Mouse (Mus musculus): ENCODE results near the gene Arl13b. TPM values are rescaled to one million over a fixed set of nuclear protein-coding genes. Genes with fewer than 3 reads are reported as not detected.

Arl13b gene
- polyA plus RNA-seq, 1 experiment = 0.11 TPM

- H3K27me3 ChIP-seq (ENCODE audit: control insufficient read depth) = no peaks in the 10 kb centered on the region
- H3K9me3 ChIP-seq (ENCODE audit: control insufficient read depth, low read length) = no peaks in the 10 kb centered on the region
- H3K4me3 ChIP-seq (replicated peaks) = no peak overlapping the region
- H3K4me1 ChIP-seq (ENCODE audit: control insufficient read depth) = no peaks in the 10 kb centered on the region; the same call in 1 of the 2 replicates
- H3K36me3 ChIP-seq (ENCODE audit: control insufficient read depth) = peaks cover 8% of the 10 kb centered on the region
- TF ChIP-seq TAL1 (IDR thresholded peaks at IDR 0.05; ENCODE audit: low read length) = no peak
- TF ChIP-seq GATA1 (IDR thresholded peaks at IDR 0.05; ENCODE audit: low read length) = no peak
These were observed 47.4 kb downstream of the Arl13b start for GRCm38 (mm10) chr16:62799426-62799825.

- Histone ChIP-seq H3K36me3 (ENCODE audit: control insufficient read depth) (peaks cover 8% of the 10 kb centered on the region), H3K9me3 (ENCODE audit: control insufficient read depth, low read length) (no peaks in the 10 kb centered on the region), H3K27me3 (ENCODE audit: control insufficient read depth) (no peaks in the 10 kb centered on the region), H3K4me1 (ENCODE audit: control insufficient read depth) (no peaks in the 10 kb centered on the region; the same call in 1 of the 2 replicates), H3K4me3 (replicated peaks) (no peak overlapping the region)
- TF ChIP-seq TAL1 (IDR thresholded peaks at IDR 0.05; ENCODE audit: low read length) = no peak
- TF ChIP-seq GATA1 (IDR thresholded peaks at IDR 0.05; ENCODE audit: low read length) = no peak
These were observed 48.0 kb downstream of the Arl13b start for GRCm38 (mm10) chr16:62798808-62799207.

GRCm38 (mm10) chr16:62796608-62797007, 50.2 kb downstream of the Arl13b start:
- Histone ChIP-seq H3K4me3 (replicated peaks) (no peak overlapping the region), H3K4me1 (ENCODE audit: control insufficient read depth) (no peaks in the 10 kb centered on the region; the same call in 1 of the 2 replicates), H3K27me3 (ENCODE audit: control insufficient read depth) (no peaks in the 10 kb centered on the region), H3K36me3 (ENCODE audit: control insufficient read depth) (peaks cover 6% of the 10 kb centered on the region), H3K9me3 (ENCODE audit: control insufficient read depth, low read length) (no peaks in the 10 kb centered on the region)
- TF ChIP-seq GATA1 (IDR thresholded peaks at IDR 0.05; ENCODE audit: low read length) (no peak), TAL1 (IDR thresholded peaks at IDR 0.05; ENCODE audit: low read length) (no peak)

DNA sequence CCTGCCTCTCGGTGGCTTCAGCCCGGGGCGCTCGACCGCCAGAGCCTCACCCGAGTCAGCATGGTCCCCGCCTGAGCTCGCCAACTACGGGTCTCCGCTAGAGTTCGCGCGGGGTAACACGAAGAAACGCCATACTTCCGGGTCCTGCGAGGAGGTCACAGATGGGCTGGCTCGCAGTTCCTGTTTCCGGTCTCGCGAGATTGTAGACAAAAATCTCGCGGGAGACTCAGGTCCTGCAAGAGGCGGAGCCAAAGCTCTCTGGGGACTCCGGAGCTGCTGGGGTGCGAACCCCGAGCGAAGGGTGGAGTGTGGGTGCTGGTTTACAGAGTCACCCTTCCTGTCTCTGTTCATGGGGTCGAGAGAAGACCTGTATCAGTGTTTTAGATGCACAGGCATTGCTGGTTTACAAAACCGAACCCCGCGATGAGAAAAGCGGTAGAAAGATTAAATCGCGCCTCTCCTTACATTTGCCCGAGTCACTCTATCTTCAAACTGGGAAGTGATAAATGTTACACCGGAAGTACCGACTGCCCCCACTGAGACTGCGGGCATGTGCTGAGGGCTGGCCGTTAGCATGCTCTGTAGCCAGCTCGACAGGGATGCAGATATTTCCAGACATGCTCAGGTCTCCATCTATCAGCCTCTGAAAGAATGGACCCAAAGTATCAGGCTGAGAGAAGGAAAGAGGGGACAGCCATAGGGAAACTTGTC, 60.1 kb downstream of the Arl13b start, which contains the start of gene Nsun3:
Gene Nsun3 (minus strand): TSS at position 198 of the 711 bp plus-strand sequence.
- peaks cover 23% of the 10 kb centered on the region for H3K4me1 ChIP-seq (ENCODE audit: control insufficient read depth)
- H3K4me3 ChIP-seq (replicated peaks) = peak within 1 kb of the TSS; percentile 88
- peaks cover 17% of the 10 kb centered on the region for H3K36me3 ChIP-seq (ENCODE audit: control insufficient read depth)
- no peaks in the 10 kb centered on the region for H3K27me3 ChIP-seq (ENCODE audit: control insufficient read depth)
- H3K9me3 ChIP-seq (ENCODE audit: control insufficient read depth, low read length) = no peaks in the 10 kb centered on the region
- TF ChIP-seq GATA1 (IDR thresholded peaks at IDR 0.05; ENCODE audit: low read length) (no peak), TAL1 (IDR thresholded peaks at IDR 0.05; ENCODE audit: low read length) (no peak)

DNA sequence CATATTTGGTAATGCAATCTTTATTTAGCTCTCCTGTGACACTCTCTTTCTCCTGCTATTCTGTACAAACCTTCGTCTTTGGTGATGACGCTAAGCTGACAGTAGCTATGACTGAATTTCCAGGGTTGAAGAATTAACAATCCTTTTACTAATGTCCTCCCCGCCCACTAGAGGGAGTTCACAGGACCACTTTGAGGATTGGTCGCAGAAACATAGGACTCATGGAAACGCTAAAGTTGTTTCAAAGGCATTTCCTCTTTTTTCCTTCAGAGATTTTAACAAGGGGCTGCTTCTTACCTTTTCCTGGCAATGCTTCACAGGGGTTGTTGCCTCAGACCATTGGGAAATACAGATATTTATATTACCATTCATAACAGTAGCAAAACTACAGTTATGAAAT, 64.6 kb downstream of the Arl13b start:
- H3K36me3 ChIP-seq (ENCODE audit: control insufficient read depth) = peaks cover 25% of the 10 kb centered on the region
- H3K27me3 ChIP-seq (ENCODE audit: control insufficient read depth) = no peaks in the 10 kb centered on the region
- H3K4me3 ChIP-seq (replicated peaks) = no peak overlapping the region
- H3K9me3 ChIP-seq (ENCODE audit: control insufficient read depth, low read length) = no peaks in the 10 kb centered on the region
- TF ChIP-seq GATA1 (IDR thresholded peaks at IDR 0.05; ENCODE audit: low read length) (no peak), TAL1 (IDR thresholded peaks at IDR 0.05; ENCODE audit: low read length) (no peak)
- H3K4me1 ChIP-seq (ENCODE audit: control insufficient read depth) = peaks cover 19% of the 10 kb centered on the region

DNA sequence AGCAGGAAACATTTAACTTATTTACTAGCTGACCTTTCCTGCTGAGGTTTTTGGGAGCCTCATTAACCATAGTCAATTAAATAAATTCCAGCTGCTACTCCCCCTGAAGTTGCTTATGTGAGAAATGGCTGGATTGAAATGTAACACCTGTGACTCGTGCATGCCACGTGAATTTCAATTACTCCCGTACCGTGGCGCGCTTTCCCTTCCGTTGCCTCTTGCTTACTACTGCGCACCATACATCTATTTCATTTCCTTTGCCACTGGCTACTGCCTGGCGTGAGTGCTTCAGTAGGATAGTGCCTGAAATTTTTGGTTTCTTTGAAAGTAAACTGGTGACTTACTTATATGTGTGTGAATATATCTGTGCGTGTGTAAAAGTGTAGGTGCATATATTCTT, 68.6 kb downstream of the Arl13b start:
- Histone ChIP-seq H3K36me3 (ENCODE audit: control insufficient read depth) (peaks cover 26% of the 10 kb centered on the region), H3K4me1 (ENCODE audit: control insufficient read depth) (no peaks in the 10 kb centered on the region), H3K9me3 (ENCODE audit: control insufficient read depth, low read length) (no peaks in the 10 kb centered on the region), H3K27me3 (ENCODE audit: control insufficient read depth) (no peaks in the 10 kb centered on the region), H3K4me3 (replicated peaks) (no peak overlapping the region)
- TF ChIP-seq TAL1 (IDR thresholded peaks at IDR 0.05; ENCODE audit: low read length) (no peak), GATA1 (IDR thresholded peaks at IDR 0.05; ENCODE audit: low read length) (no peak)

- no peaks in the 10 kb centered on the region for H3K27me3 ChIP-seq (ENCODE audit: control insufficient read depth)
- H3K4me1 ChIP-seq (ENCODE audit: control insufficient read depth) = no peaks in the 10 kb centered on the region
- H3K36me3 ChIP-seq (ENCODE audit: control insufficient read depth) = peaks cover 16% of the 10 kb centered on the region
- TF ChIP-seq GATA1 (IDR thresholded peaks at IDR 0.05; ENCODE audit: low read length) (no peak), TAL1 (IDR thresholded peaks at IDR 0.05; ENCODE audit: low read length) (no peak)
- H3K9me3 ChIP-seq (ENCODE audit: control insufficient read depth, low read length) = no peaks in the 10 kb centered on the region
- no peak overlapping the region for H3K4me3 ChIP-seq (replicated peaks)
These were observed 70.8 kb downstream of the Arl13b start for GRCm38 (mm10) chr16:62776034-62776433.

GRCm38 (mm10) chr16:62773462-62773861, 73.4 kb downstream of the Arl13b start:
- H3K36me3 ChIP-seq (ENCODE audit: control insufficient read depth) = peaks cover 20% of the 10 kb centered on the region
- TF ChIP-seq GATA1 (IDR thresholded peaks at IDR 0.05; ENCODE audit: low read length) (no peak), TAL1 (IDR thresholded peaks at IDR 0.05; ENCODE audit: low read length) (no peak)
- no peaks in the 10 kb centered on the region for H3K27me3 ChIP-seq (ENCODE audit: control insufficient read depth)
- H3K4me3 ChIP-seq (replicated peaks) = no peak overlapping the region
- no peaks in the 10 kb centered on the region for H3K4me1 ChIP-seq (ENCODE audit: control insufficient read depth)
- no peaks in the 10 kb centered on the region for H3K9me3 ChIP-seq (ENCODE audit: control insufficient read depth, low read length)

- Histone ChIP-seq H3K4me1 (ENCODE audit: control insufficient read depth) (no peaks in the 10 kb centered on the region), H3K9me3 (ENCODE audit: control insufficient read depth, low read length) (peaks cover 4% of the 10 kb centered on the region; the same call in 1 of the 2 replicates), H3K4me3 (replicated peaks) (no peak overlapping the region), H3K27me3 (ENCODE audit: control insufficient read depth) (no peaks in the 10 kb centered on the region), H3K36me3 (ENCODE audit: control insufficient read depth) (peaks cover 6% of the 10 kb centered on the region)
- TF ChIP-seq TAL1 (IDR thresholded peaks at IDR 0.05; ENCODE audit: low read length) (no peak), GATA1 (IDR thresholded peaks at IDR 0.05; ENCODE audit: low read length) (no peak)
These were observed 88.5 kb downstream of the Arl13b start for GRCm38 (mm10) chr16:62758340-62758739.
